Mouse (Mus musculus) cortical plate, adult 2 months (tissue): ENCODE measurements around the gene Hsd17b13.

ENCODE experiments used
- CTCF ChIP-seq: fragments of 200-500 bp; IDR thresholded peaks from 2 replicates; pipeline ENCODE4 v1.5.1; 2011; ENCODE audit warnings: mild to moderate bottlenecking, control low read depth, low read length; ENCODE audit not compliant: insufficient read depth; ENCODE audit errors: extremely low read depth
- POLR2A ChIP-seq: fragments of 200-500 bp; IDR thresholded peaks from 2 replicates; pipeline ENCODE4 v1.6.1; 2011; ENCODE audit warnings: mild to moderate bottlenecking, low read length, control low read depth; ENCODE audit not compliant: insufficient read depth; ENCODE audit errors: extremely low read depth

DNA sequence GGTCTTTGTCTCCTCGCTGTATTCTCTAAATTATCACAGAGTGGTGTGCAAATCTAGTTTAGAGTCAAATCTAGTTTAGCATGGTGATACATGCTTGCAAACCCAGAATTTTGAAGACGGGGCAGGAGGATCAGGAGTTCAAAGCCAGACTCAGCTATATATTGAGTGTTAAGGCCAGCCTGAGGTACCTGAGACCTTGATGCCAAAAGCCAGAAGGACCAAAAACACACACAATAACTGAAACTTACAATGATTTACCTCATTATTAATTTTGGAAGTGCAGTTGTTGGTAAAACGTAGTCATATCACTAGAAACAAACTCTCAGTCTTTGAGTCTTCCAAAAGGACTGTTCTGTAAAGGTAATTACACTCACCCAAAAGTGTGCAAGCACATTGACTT is 32.2 kb upstream of the Hsd17b13 start:
- no peak for TF ChIP-seq POLR2A
- TF ChIP-seq CTCF, result no peak
